Mouse (Mus musculus) heart, embryonic 16.5 days (tissue): ENCODE measurements around the gene Wars2. TPM values are rescaled to one million over a fixed set of nuclear protein-coding genes. Genes with fewer than 3 reads are reported as not detected.

Experiments
- ATAC-seq: fragments of 200-750 bp; cut with Nextera tagmentation; replicated peaks from 2 replicates; pipeline ENCODE4 v1.8.0; 2017; ENCODE audit warnings: moderate number of reproducible peaks; ENCODE audit not compliant: insufficient read depth, low FRiP score; ENCODE audit errors: extremely low read depth
- H3K27ac ChIP-seq: fragments of 300-500 bp; sonication (generic); 2 replicates; pipeline ENCODE4 v1.5.1; 2014; ENCODE audit warnings: mild to moderate bottlenecking, low read length, control low read depth, moderate library complexity
- H3K27me3 ChIP-seq: fragments of 300-500 bp; sonication (generic); 2 replicates; pipeline ENCODE4 v1.6.1; 2014; ENCODE audit warnings: low read length, mixed read lengths; ENCODE audit not compliant: control insufficient read depth, insufficient read depth
- H3K36me3 ChIP-seq: fragments of 300-500 bp; sonication (generic); 2 replicates; pipeline ENCODE4 v1.6.1; 2014; ENCODE audit not compliant: control insufficient read depth, insufficient read depth
- H3K4me1 ChIP-seq: fragments of 300-500 bp; sonication (generic); 2 replicates; pipeline ENCODE4 v1.6.1; 2014; ENCODE audit warnings: low read length, mixed read lengths; ENCODE audit not compliant: control insufficient read depth, insufficient read depth
- H3K4me2 ChIP-seq: fragments of 300-500 bp; sonication (generic); 2 replicates; pipeline ENCODE4 v1.6.1; 2014; ENCODE audit warnings: low read depth, mild to moderate bottlenecking, control low read depth, low read length
- H3K4me3 ChIP-seq: fragments of 300-500 bp; sonication (generic); 2 replicates; pipeline ENCODE4 v1.5.1; 2014; ENCODE audit warnings: mild to moderate bottlenecking, control low read depth, low read length
- H3K9ac ChIP-seq: fragments of 300-500 bp; sonication (generic); 2 replicates; pipeline ENCODE4 v1.6.1; 2014; ENCODE audit warnings: low read length, control low read depth
- H3K9me3 ChIP-seq: fragments of 300-500 bp; sonication (generic); replicated peaks from 2 replicates; pipeline ENCODE4 v1.6.1; 2016; ENCODE audit warnings: low read length; ENCODE audit not compliant: control insufficient read depth
- WGBS: fragments of 180-500 bp; shearing (Covaris S2); extraction: QIAGEN DNeasy Blood & Tissue Kit; methylation state at CpG from one replicate; pipeline ENCODE4 v1.1.7; 2014; 5-methylcytosine and 5-hydroxymethylcytosine counted together
- polyA plus RNA-seq: library from polyadenylated mRNA; unstranded; fragments of >200 nt; fragmentation: Nextera tagmentation; extraction: Ambion mirVana; gene quantifications from 2 replicates; pipeline ENCODE4 v1.2.1, GENCODE M21; 2015

Wars2 gene
- polyA plus RNA-seq, 1 experiment from 2014 or later: 8.6 TPM

GRCm38 (mm10) chr3:99133913-99134312 lies 7.0 kb upstream of the Wars2 start:
- H3K4me1 ChIP-seq: no peaks in the 10 kb centered on the region
- H3K4me2 ChIP-seq: no peak overlapping the region
- no peaks in the 10 kb centered on the region for H3K36me3 ChIP-seq
- H3K9me3 ChIP-seq: no peaks in the 10 kb centered on the region
- no peaks in the 10 kb centered on the region for H3K27me3 ChIP-seq
- no peak overlapping the region for H3K27ac ChIP-seq
- no peak overlapping the region for H3K9ac ChIP-seq
- no peak for ATAC-seq
- WGBS: 84% methylated on average over 4 of the region's 4 CpGs
- H3K4me3 ChIP-seq: no peak overlapping the region

GRCm38 (mm10) chr3:99147886-99148285 lies 7.0 kb downstream of the Wars2 start:
- Histone ChIP-seq H3K27ac (no peak overlapping the region), H3K4me1 (no peaks in the 10 kb centered on the region), H3K36me3 (no peaks in the 10 kb centered on the region), H3K4me3 (no peak overlapping the region), H3K4me2 (no peak overlapping the region), H3K9me3 (no peaks in the 10 kb centered on the region), H3K9ac (no peak overlapping the region), H3K27me3 (no peaks in the 10 kb centered on the region)
- ATAC-seq: no peak
- 58% methylated on average over 3 of the region's 3 CpGs for WGBS

DNA sequence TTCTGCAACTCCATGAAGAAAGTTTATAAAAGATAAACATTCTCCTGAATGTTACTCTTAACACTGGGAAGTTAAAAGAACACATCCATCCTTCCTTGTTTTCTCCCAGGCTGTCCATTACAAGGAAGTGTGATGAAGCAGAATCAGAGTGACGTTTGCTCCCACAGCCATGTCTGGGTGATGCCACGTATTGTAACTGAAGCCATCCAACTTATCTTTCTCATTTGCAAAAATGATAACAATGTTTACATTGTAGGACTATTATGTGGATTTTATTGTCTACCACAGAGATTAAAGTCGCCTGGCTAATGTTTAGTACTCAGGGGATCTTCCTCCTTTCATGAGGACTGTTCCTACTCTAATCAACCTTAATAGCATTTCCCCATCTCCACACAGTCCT lies 8.2 kb downstream of the Wars2 start:
- Histone ChIP-seq H3K9ac (no peak overlapping the region), H3K27me3 (no peaks in the 10 kb centered on the region), H3K4me1 (no peaks in the 10 kb centered on the region), H3K27ac (no peak overlapping the region), H3K9me3 (no peaks in the 10 kb centered on the region), H3K4me2 (no peak overlapping the region), H3K36me3 (no peaks in the 10 kb centered on the region), H3K4me3 (no peak overlapping the region)
- 59% methylated on average over 3 of the region's 3 CpGs for WGBS
- no peak for ATAC-seq

DNA sequence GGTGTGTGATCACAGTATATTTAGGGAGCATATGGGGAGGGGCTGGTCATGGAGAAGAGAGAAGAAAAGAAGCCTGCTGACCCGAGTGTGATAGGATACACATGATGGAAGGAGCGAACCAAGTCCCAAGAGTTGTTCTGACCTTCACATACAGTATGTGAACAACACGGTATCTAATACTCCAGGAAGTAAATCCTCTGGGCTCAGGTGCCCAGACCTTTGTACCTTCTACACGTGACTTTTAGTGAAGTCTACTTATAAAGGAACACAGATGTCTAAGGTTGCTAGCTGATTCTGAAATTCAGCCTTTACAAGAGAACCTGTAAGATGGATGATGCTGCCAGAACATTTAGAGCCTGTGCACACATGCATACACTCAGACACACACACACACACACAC lies 15.4 kb downstream of the Wars2 start:
- Histone ChIP-seq H3K9ac (no peak overlapping the region), H3K4me1 (no peaks in the 10 kb centered on the region), H3K27me3 (no peaks in the 10 kb centered on the region), H3K4me2 (no peak overlapping the region), H3K9me3 (peaks cover 3% of the 10 kb centered on the region; the same call in 1 of the 2 replicates), H3K36me3 (no peaks in the 10 kb centered on the region), H3K4me3 (no peak overlapping the region), H3K27ac (no peak overlapping the region)
- no peak for ATAC-seq
- WGBS: 92% methylated on average over 4 of the region's 4 CpGs

DNA sequence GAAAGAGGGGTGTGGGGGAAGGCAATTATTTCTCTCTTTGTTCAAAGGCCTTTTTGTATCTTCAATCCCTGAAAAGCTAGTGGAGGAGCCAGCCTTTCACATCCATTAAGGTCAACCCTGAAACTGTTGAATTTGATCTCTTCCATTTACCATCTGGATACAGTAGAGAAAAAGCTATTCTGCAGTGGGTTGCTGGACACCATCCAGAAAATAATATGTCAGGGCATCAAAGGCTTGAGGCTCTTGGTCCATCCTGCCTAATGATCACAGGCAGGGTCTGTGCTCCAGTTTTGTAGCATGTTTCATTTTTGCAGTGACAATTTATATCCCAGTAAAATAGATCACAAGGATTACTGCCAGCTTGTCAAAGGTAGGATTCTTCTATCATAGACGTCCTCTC lies 16.1 kb downstream of the Wars2 start:
- H3K4me3 ChIP-seq: no peak overlapping the region
- no peak overlapping the region for H3K27ac ChIP-seq
- no peak overlapping the region for H3K4me2 ChIP-seq
- ATAC-seq: no peak
- peaks cover 3% of the 10 kb centered on the region; the same call in 1 of the 2 replicates for H3K9me3 ChIP-seq
- H3K27me3 ChIP-seq: no peaks in the 10 kb centered on the region
- 64% methylated on average over 1 of the region's 1 CpGs for WGBS
- no peaks in the 10 kb centered on the region for H3K4me1 ChIP-seq
- H3K9ac ChIP-seq: no peak overlapping the region
- no peaks in the 10 kb centered on the region for H3K36me3 ChIP-seq

- WGBS: 32% methylated on average over 4 of the region's 4 CpGs
- no peak for ATAC-seq
- no peak overlapping the region for H3K4me3 ChIP-seq
- peaks cover 3% of the 10 kb centered on the region; the same call in 1 of the 2 replicates for H3K9me3 ChIP-seq
- H3K4me1 ChIP-seq: no peaks in the 10 kb centered on the region
- no peak overlapping the region for H3K4me2 ChIP-seq
- no peaks in the 10 kb centered on the region for H3K36me3 ChIP-seq
- H3K9ac ChIP-seq: no peak overlapping the region
- no peaks in the 10 kb centered on the region for H3K27me3 ChIP-seq
- H3K27ac ChIP-seq: no peak overlapping the region
Observed at GRCm38 (mm10) chr3:99157451-99158015, 16.7 kb downstream of the Wars2 start.

DNA sequence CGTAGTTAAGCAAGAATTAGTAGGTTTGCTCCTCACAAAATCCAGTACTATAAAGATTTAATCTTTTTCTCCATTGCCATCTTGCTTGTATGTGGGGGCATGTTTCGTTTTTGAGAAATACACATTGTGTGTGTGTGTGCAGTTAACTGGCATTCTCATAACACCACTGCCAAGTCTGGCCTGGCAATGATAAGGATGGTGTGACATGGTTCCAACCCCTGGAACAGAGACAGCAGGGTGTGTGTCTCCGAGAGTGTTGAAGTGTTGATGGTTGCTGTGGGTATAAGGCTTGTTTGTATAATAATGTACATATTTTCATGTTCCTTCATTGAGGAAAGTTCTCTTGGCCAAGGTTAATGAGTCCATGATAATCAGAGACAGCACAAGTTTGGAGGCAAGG lies 19.1 kb downstream of the Wars2 start:
- Histone ChIP-seq H3K4me1 (no peaks in the 10 kb centered on the region), H3K4me2 (no peak overlapping the region), H3K9me3 (peaks cover 3% of the 10 kb centered on the region; the same call in 1 of the 2 replicates), H3K4me3 (no peak overlapping the region), H3K9ac (no peak overlapping the region), H3K36me3 (no peaks in the 10 kb centered on the region), H3K27ac (no peak overlapping the region), H3K27me3 (no peaks in the 10 kb centered on the region)
- ATAC-seq: no peak
- WGBS: 84% methylated on average over 3 of the region's 3 CpGs

DNA sequence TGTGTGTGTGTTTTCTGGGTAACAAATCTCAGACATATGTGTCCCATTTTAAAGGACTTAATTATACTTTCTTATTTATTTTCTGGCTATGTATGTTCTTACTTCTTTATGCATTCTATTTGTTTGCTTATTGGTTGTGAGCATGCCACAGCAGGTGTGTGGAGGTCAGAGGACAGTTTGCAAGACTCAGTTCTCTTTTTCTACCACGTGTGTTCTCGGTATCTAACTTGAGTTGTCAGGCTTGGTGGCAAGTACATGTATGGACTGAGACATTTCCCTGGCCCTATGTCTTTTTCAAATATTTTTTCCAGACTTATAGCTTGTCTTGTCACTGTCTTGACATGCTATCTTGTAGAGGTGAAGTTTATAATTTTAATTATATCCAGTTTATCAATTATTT lies 21.3 kb downstream of the Wars2 start:
- no peak overlapping the region for H3K9ac ChIP-seq
- H3K4me1 ChIP-seq: no peaks in the 10 kb centered on the region
- no peaks in the 10 kb centered on the region for H3K27me3 ChIP-seq
- no peak overlapping the region for H3K4me2 ChIP-seq
- peaks cover 3% of the 10 kb centered on the region; the same call in 1 of the 2 replicates for H3K9me3 ChIP-seq
- H3K4me3 ChIP-seq: no peak overlapping the region
- no peak overlapping the region for H3K27ac ChIP-seq
- H3K36me3 ChIP-seq: no peaks in the 10 kb centered on the region
- WGBS: 75% methylated on average over 2 of the region's 2 CpGs
- no peak for ATAC-seq

DNA sequence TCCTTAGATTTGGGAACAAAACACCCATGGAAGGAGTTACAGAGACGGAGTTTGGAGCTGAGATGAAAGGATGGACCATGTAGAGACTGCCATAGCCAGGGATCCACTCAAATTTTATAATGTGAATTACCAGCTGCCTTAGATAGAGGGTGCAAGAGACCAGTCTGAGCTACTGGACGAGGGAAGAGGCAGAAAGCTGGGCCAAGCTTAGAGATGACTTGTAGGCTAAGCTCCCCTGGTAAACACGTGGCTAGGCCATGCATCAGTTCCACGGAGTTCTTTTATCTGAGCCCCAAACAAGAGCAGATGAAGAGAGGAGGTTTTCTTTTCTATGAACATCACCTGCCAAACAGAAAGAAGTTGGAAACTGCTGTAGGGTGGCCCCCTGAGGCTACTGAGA lies 26.9 kb downstream of the Wars2 start:
- no peak for ATAC-seq
- H3K4me1 ChIP-seq: no peaks in the 10 kb centered on the region
- H3K4me2 ChIP-seq: no peak overlapping the region
- 58% methylated on average over 4 of the region's 4 CpGs for WGBS
- H3K9ac ChIP-seq: no peak overlapping the region
- no peak overlapping the region for H3K27ac ChIP-seq
- no peaks in the 10 kb centered on the region for H3K36me3 ChIP-seq
- no peaks in the 10 kb centered on the region for H3K27me3 ChIP-seq
- H3K9me3 ChIP-seq: no peaks in the 10 kb centered on the region
- H3K4me3 ChIP-seq: no peak overlapping the region
